13 mouse cellular contexts compared by ENCODE assay signal in genomic region chr9:106157623-106157925, GRCm38 (mm10). TPM values are rescaled to one million over a fixed set of nuclear protein-coding genes. Genes with fewer than 3 reads are reported as not detected.
DNase-seq lines count a peak whose midpoint lies in the region; ATAC-seq and TF ChIP-seq lines count a peak whose summit lies in the region.
"Had no signal": no experiment of that assay in that cellular context is flagged by ENCODE, and none has a peak within 500 bp of the region (broad histone marks: within the 10 kb centered on the region; RNA-seq: fewer than 3 reads in every experiment).

No protein-coding gene starts in this region.

- H3K27me3 ChIP-seq in hindbrain, embryonic 13.5 days = no peaks in the 10 kb centered on the region; the same call in 1 of the 2 replicates
- H3K27me3 ChIP-seq in hindbrain, embryonic 16.5 days (replicated peaks; ENCODE audit: control insufficient read depth, insufficient read depth, low read length) = no peaks in the 10 kb centered on the region
- H3K27me3 ChIP-seq in midbrain, embryonic 11.5 days (ENCODE audit: control insufficient read depth, insufficient read depth, low read length) = no peaks in the 10 kb centered on the region
- H3K27me3 ChIP-seq in midbrain, postnatal 0 days (ENCODE audit: insufficient read depth, low read length) = no peaks in the 10 kb centered on the region
- H3K27me3 ChIP-seq: Patski had no signal

- 85% methylated on average over 10 of the region's 10 CpGs for WGBS in hindbrain, embryonic 13.5 days
- 81% methylated on average over 9 of the region's 10 CpGs for WGBS in hindbrain, embryonic 16.5 days
- WGBS in midbrain, embryonic 11.5 days = 83% methylated on average over 10 of the region's 10 CpGs
- WGBS in midbrain, postnatal 0 days = 83% methylated on average over 10 of the region's 10 CpGs

- peak; percentile 42 for DNase-seq in cerebellum, adult 11-12 months
- peak; percentile 73 for DNase-seq in midbrain, embryonic 11.5 days (ENCODE audit: low spot score, missing footprints)
- no peak for DNase-seq in midbrain, postnatal 0 days (ENCODE audit: low spot score)
- no peak for DNase-seq in lung, postnatal 14 days
- no peak for DNase-seq in right cerebral cortex, postnatal 25 days
- DNase-seq: cerebellum, adult 9-10 months; layer of hippocampus, postnatal 36 days had no signal

- no peak overlapping the region for H3K4me3 ChIP-seq in hindbrain, embryonic 13.5 days
- H3K4me3 ChIP-seq in hindbrain, embryonic 16.5 days (ENCODE audit: low read length) = no peak overlapping the region
- H3K4me3 ChIP-seq in midbrain, embryonic 11.5 days (ENCODE audit: low read depth, low read length) = no peak overlapping the region
- no peak overlapping the region for H3K4me3 ChIP-seq in midbrain, postnatal 0 days (ENCODE audit: low read depth, low read length)
- H3K4me3 ChIP-seq: limb, embryonic 10.5 days; megakaryocyte, embryonic 14.5 days had no signal

- H3K36me3 ChIP-seq in hindbrain, embryonic 13.5 days = peaks cover 28% of the 10 kb centered on the region
- peaks cover 7% of the 10 kb centered on the region for H3K36me3 ChIP-seq in hindbrain, embryonic 16.5 days (ENCODE audit: control insufficient read depth, insufficient read depth, low read length)
- 0 out of 2 replicates have a peak, but pooled peaks cover 2% of the 10 kb centered on the region for H3K36me3 ChIP-seq in midbrain, embryonic 11.5 days (ENCODE audit: control insufficient read depth, insufficient read depth, low read length)
- H3K36me3 ChIP-seq in midbrain, postnatal 0 days (ENCODE audit: insufficient read depth, low read length) = peaks cover 5% of the 10 kb centered on the region
- H3K36me3 ChIP-seq: limb, embryonic 10.5 days had no signal

- peaks cover 40% of the 10 kb centered on the region for H3K4me1 ChIP-seq in hindbrain, embryonic 13.5 days (replicated peaks)
- H3K4me1 ChIP-seq in hindbrain, embryonic 16.5 days (ENCODE audit: control insufficient read depth, insufficient read depth, low read depth, low read length) = peaks cover 7% of the 10 kb centered on the region; the same call in 1 of the 2 replicates
- H3K4me1 ChIP-seq in midbrain, embryonic 11.5 days (ENCODE audit: control insufficient read depth, insufficient read depth, low read length) = peaks cover 5% of the 10 kb centered on the region; the same call in 1 of the 2 replicates
- no peaks in the 10 kb centered on the region; the same call in 1 of the 2 replicates for H3K4me1 ChIP-seq in midbrain, postnatal 0 days (ENCODE audit: insufficient read depth, low read length)

- H3K9me3 ChIP-seq in hindbrain, embryonic 13.5 days = no peaks in the 10 kb centered on the region
- no peaks in the 10 kb centered on the region for H3K9me3 ChIP-seq in hindbrain, embryonic 16.5 days (ENCODE audit: control insufficient read depth, low read length)
- no peaks in the 10 kb centered on the region for H3K9me3 ChIP-seq in midbrain, embryonic 11.5 days (ENCODE audit: control insufficient read depth, low read length)
- H3K9me3 ChIP-seq in midbrain, postnatal 0 days (ENCODE audit: low read length) = no peaks in the 10 kb centered on the region
- H3K9me3 ChIP-seq: limb, embryonic 10.5 days; megakaryocyte, embryonic 14.5 days had no signal

- no peak for ATAC-seq in cerebellum, adult (ENCODE audit: insufficient number of reproducible peaks, low FRiP score, low TSS enrichment)
- no peak for ATAC-seq in hindbrain, embryonic 13.5 days (ENCODE audit: low FRiP score)
- no peak for ATAC-seq in hindbrain, embryonic 16.5 days
- ATAC-seq in midbrain, embryonic 11.5 days (ENCODE audit: low FRiP score) = no peak
- ATAC-seq in midbrain, postnatal 0 days (ENCODE audit: low FRiP score) = no peak
- ATAC-seq: Patski had no signal

- H3K4me2 ChIP-seq in hindbrain, embryonic 13.5 days = no peak overlapping the region
- H3K4me2 ChIP-seq in hindbrain, embryonic 16.5 days (ENCODE audit: low read length) = no peak overlapping the region
- H3K4me2 ChIP-seq in midbrain, embryonic 11.5 days = no peak overlapping the region
- no peak overlapping the region for H3K4me2 ChIP-seq in midbrain, postnatal 0 days (ENCODE audit: low read depth, low read length, poor library complexity, severe bottlenecking)

- TF ChIP-seq CTCF in midbrain, postnatal 0 days (IDR thresholded peaks at IDR 0.05) = no peak

- H3K27ac ChIP-seq in hindbrain, embryonic 13.5 days = peak overlapping the region; percentile 30; the same call in 1 of the 2 replicates
- H3K27ac ChIP-seq in hindbrain, embryonic 16.5 days (ENCODE audit: low read depth, low read length) = no peak overlapping the region
- H3K27ac ChIP-seq in midbrain, embryonic 11.5 days (ENCODE audit: low read depth, low read length) = no peak overlapping the region
- H3K27ac ChIP-seq in midbrain, postnatal 0 days (ENCODE audit: low read depth, low read length) = no peak overlapping the region
- H3K27ac ChIP-seq: limb, embryonic 10.5 days had no signal

- H3K9ac ChIP-seq in hindbrain, embryonic 13.5 days = peak overlapping the region; percentile 29; the same call in 1 of the 2 replicates
- no peak overlapping the region for H3K9ac ChIP-seq in hindbrain, embryonic 16.5 days (ENCODE audit: low read depth, low read length)
- H3K9ac ChIP-seq in midbrain, embryonic 11.5 days (ENCODE audit: low read length) = no peak overlapping the region
- no peak overlapping the region for H3K9ac ChIP-seq in midbrain, postnatal 0 days (replicated peaks; ENCODE audit: low read length, poor library complexity, severe bottlenecking)

RNA-seq across cellular contexts. Expression of gene Glyctk, which starts 0.4 kb away (rescaled TPM):
- 5.4 and 5.7 TPM in 2 replicates for polyA plus RNA-seq in hindbrain, embryonic 13.5 days (2015; fragmentation: Nextera tagmentation; extraction: Ambion mirVana)
- polyA plus RNA-seq in hindbrain, embryonic 16.5 days (2015; fragmentation: Nextera tagmentation; extraction: Ambion mirVana) = 2.1 TPM in 2 replicates
- polyA plus RNA-seq in midbrain, embryonic 11.5 days (2014; fragmentation: Nextera tagmentation; extraction: Ambion mirVana) = 5.6 and 6.3 TPM in 2 replicates
- 0.66 and 0.94 TPM in 2 replicates for total RNA-seq in midbrain, postnatal 0 days (2014; rRNA removed)
- polyA plus RNA-seq in midbrain, postnatal 0 days (2015; fragmentation: Nextera tagmentation; extraction: Ambion mirVana) = 0.75 and 0.90 TPM in 2 replicates

RNA-seq across cellular contexts. Expression of gene Wdr82, which starts 13.2 kb away (rescaled TPM):
- 32.6 and 33.7 TPM in 2 replicates for polyA plus RNA-seq in hindbrain, embryonic 13.5 days (2015; fragmentation: Nextera tagmentation; extraction: Ambion mirVana)
- polyA plus RNA-seq in hindbrain, embryonic 16.5 days (2015; fragmentation: Nextera tagmentation; extraction: Ambion mirVana) = 26.7 and 30.6 TPM in 2 replicates
- polyA plus RNA-seq in midbrain, embryonic 11.5 days (2014; fragmentation: Nextera tagmentation; extraction: Ambion mirVana) = 30.2 and 32.6 TPM in 2 replicates
- 245 and 261 TPM in 2 replicates for total RNA-seq in midbrain, postnatal 0 days (2014; rRNA removed)
- polyA plus RNA-seq in midbrain, postnatal 0 days (2015; fragmentation: Nextera tagmentation; extraction: Ambion mirVana) = 30.6 and 31.7 TPM in 2 replicates

RNA-seq across cellular contexts. Expression of gene Ppm1m, which starts 42.0 kb away (rescaled TPM):
- polyA plus RNA-seq in hindbrain, embryonic 13.5 days (2015; fragmentation: Nextera tagmentation; extraction: Ambion mirVana) = 16.6 and 19.0 TPM in 2 replicates
- 20.9 TPM in 2 replicates for polyA plus RNA-seq in hindbrain, embryonic 16.5 days (2015; fragmentation: Nextera tagmentation; extraction: Ambion mirVana)
- polyA plus RNA-seq in midbrain, embryonic 11.5 days (2014; fragmentation: Nextera tagmentation; extraction: Ambion mirVana) = 23.6 and 26.9 TPM in 2 replicates
- total RNA-seq in midbrain, postnatal 0 days (2014; rRNA removed) = 16.2 and 27.7 TPM in 2 replicates
- polyA plus RNA-seq in midbrain, postnatal 0 days (2015; fragmentation: Nextera tagmentation; extraction: Ambion mirVana) = 18.5 and 21.3 TPM in 2 replicates

RNA-seq across cellular contexts. Expression of gene Twf2, which starts 45.3 kb away (rescaled TPM):
- polyA plus RNA-seq in hindbrain, embryonic 13.5 days (2015; fragmentation: Nextera tagmentation; extraction: Ambion mirVana) = 53.5 and 53.9 TPM in 2 replicates
- polyA plus RNA-seq in hindbrain, embryonic 16.5 days (2015; fragmentation: Nextera tagmentation; extraction: Ambion mirVana) = 49.9 and 50.3 TPM in 2 replicates
- polyA plus RNA-seq in midbrain, embryonic 11.5 days (2014; fragmentation: Nextera tagmentation; extraction: Ambion mirVana) = 55.6 and 61.4 TPM in 2 replicates
- total RNA-seq in midbrain, postnatal 0 days (2014; rRNA removed) = 60.1 and 78.3 TPM in 2 replicates
- polyA plus RNA-seq in midbrain, postnatal 0 days (2015; fragmentation: Nextera tagmentation; extraction: Ambion mirVana) = 41.6 and 47.4 TPM in 2 replicates

Comparison
In these comparisons a context has a peak if more than half of its experiments do, and no peak if none do; other contexts are left out.
1. DNase-seq: peak in cerebellum, adult 11-12 months (single experiment) and midbrain, embryonic 11.5 days (single experiment); none in midbrain, postnatal 0 days (single experiment), lung, postnatal 14 days (single experiment) and right cerebral cortex, postnatal 25 days (single experiment).